Mouse (Mus musculus) neural tube, embryonic 11.5 days (tissue): ENCODE results near the gene Myo3b. TPM values are rescaled to one million over a fixed set of nuclear protein-coding genes. Genes with fewer than 3 reads are reported as not detected.
A peak's percentile ranks its signal among the peaks of the same experiment; 100 is the strongest.

Source experiments
- ATAC-seq: fragments of 200-750 bp; cut with Nextera tagmentation; 2 replicates; pipeline ENCODE4 v1.8.0; 2017; ENCODE audit warnings: moderate number of reproducible peaks, mild to moderate bottlenecking, moderate TSS enrichment, moderate library complexity; ENCODE audit not compliant: insufficient read depth, low FRiP score, low TSS enrichment
- DNase-seq: peaks from one replicate; pipeline ENCODE4 v3.0.0-alpha.2; 2015; ENCODE audit warnings: low spot score
- H3K27ac ChIP-seq: fragments of 300-500 bp; sonication (generic); 2 replicates; pipeline ENCODE4 v1.5.1; 2014; ENCODE audit warnings: low read depth, mild to moderate bottlenecking, low read length
- H3K27me3 ChIP-seq: fragments of 300-500 bp; sonication (generic); 2 replicates; pipeline ENCODE4 v1.6.1; 2014; ENCODE audit warnings: mild to moderate bottlenecking, low read length, mixed read lengths; ENCODE audit not compliant: control insufficient read depth, insufficient read depth
- H3K36me3 ChIP-seq: fragments of 300-500 bp; sonication (generic); 2 replicates; pipeline ENCODE4 v1.6.1; 2014; ENCODE audit warnings: mild to moderate bottlenecking, low read length, moderate library complexity, mixed read lengths; ENCODE audit not compliant: control insufficient read depth, insufficient read depth
- H3K4me1 ChIP-seq: fragments of 300-500 bp; sonication (generic); 2 replicates; pipeline ENCODE4 v1.6.1; 2014; ENCODE audit warnings: low read length, mixed read lengths; ENCODE audit not compliant: control insufficient read depth, insufficient read depth
- H3K4me2 ChIP-seq: fragments of 300-500 bp; sonication (generic); 2 replicates; pipeline ENCODE4 v1.6.1; 2014; ENCODE audit warnings: low read depth, mild to moderate bottlenecking, moderate library complexity
- H3K4me3 ChIP-seq: fragments of 300-500 bp; sonication (generic); 2 replicates; pipeline ENCODE4 v1.5.1; 2014; ENCODE audit warnings: low read depth, low read length
- H3K9ac ChIP-seq: fragments of 300-500 bp; sonication (generic); 2 replicates; pipeline ENCODE4 v1.6.1; 2014; ENCODE audit warnings: mild to moderate bottlenecking, low read length
- H3K9me3 ChIP-seq: fragments of 300-500 bp; sonication (generic); 2 replicates; pipeline ENCODE4 v1.6.1; 2016; ENCODE audit warnings: low read length; ENCODE audit not compliant: control insufficient read depth
- WGBS: fragments of 180-500 bp; shearing (Covaris S2); extraction: QIAGEN DNeasy Blood & Tissue Kit; methylation state at CpG from one replicate; pipeline ENCODE4 v1.1.7; 2014; 5-methylcytosine and 5-hydroxymethylcytosine counted together
- polyA plus RNA-seq: library from polyadenylated mRNA; unstranded; fragments of >200 nt; fragmentation: Nextera tagmentation; extraction: Ambion mirVana; gene quantifications from 2 replicates; pipeline ENCODE4 v1.2.1, GENCODE M21; 2014

Gene Myo3b
- polyA plus RNA-seq, 1 experiment from 2014 or later: 0.04 TPM

DNA sequence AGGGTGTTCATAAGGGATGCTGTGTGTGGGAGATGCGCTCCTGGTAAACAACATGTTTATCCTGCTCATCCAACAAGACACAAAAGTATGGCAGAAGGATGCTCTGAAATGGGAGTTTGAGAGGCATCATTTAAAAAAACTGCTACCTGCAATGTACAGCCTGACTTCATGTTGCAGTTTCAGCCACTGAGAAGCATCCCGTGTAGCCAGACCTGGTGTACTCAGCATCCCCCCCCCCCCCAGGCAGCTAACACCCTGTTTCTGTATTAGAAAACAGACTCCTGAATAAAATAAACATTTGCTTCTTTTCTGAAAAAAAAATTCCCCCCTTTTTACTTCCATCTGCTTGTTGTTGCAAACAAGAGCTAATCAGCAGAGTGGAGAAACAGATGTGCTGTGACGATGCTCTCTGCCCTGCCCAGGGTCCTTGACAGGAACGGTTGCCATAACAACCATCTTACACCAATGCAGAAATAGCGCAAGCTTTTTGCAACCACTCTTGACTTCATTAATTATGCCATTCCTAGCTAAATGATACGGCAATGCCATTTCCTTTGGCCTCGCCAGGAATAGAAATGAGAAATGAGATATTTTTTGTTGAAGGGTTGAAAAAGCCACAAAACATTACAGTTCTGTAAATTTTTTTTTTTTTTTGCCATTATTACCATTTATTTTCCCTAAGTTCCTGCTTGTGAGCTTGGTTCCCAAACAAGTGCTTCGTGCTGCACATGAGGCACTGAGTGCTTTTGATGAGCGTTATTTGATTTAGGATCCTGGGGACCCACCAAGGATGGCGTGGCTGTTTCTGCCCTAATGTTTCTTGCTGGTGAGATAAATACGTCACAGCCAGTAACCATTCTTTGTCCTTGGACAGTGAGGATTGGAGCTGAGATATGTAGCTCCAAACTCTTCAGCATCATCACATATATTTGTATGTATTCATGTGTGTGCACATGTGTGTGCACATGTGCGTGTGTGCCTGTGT is 75.2 kb downstream of the Myo3b start:
- no peak for ATAC-seq
- Histone ChIP-seq H3K4me1 (no peaks in the 10 kb centered on the region), H3K36me3 (no peaks in the 10 kb centered on the region), H3K4me3 (no peak overlapping the region), H3K27me3 (no peaks in the 10 kb centered on the region), H3K27ac (no peak overlapping the region), H3K9me3 (no peaks in the 10 kb centered on the region), H3K4me2 (no peak overlapping the region), H3K9ac (no peak overlapping the region)
- no peak for DNase-seq
- WGBS: 55% methylated on average over 12 of the region's 12 CpGs

DNA sequence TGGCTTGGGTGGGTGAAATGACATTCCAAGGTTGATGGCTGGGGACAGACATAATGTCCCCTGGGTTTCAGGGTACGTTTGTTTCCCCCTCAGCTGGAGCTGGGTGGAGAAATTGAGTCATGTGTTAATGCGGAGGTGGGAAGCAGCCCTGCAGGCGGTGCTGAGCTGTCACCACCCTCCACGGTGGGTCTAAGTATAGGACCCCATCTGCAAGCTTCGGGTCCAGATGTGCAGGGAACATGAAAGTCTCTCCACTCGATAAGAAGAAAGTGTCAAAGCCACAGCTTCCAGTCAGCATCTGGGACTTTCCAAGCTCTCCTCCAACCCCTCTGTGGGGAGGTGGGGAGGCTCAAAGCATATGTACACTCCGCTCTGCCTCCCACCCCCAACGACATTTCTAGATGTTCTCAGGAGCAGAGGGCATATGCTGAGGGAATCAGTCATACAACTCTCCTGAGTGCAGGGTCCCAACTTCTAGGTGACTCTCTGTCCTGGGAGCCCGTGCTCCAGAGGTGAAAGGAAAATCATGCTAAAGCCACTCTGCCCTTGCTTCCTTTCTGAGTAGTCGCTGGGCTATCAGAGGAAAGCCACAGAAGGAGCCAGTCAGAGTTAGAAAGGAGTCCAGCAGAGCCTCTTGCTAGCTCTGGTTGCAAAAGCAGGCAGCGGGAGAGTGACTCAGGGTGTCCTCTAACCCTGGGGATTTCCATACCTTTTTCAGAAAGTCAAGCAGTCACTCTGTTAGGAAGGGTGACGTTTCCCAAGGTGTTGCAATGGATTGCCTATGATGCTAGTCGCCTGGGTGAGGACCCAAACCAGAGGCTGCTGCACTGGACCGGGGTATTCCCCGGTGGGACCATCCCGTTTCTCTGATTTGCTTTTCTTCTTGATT is 79.7 kb downstream of the Myo3b start:
- H3K27ac ChIP-seq: no peak overlapping the region
- 56% methylated on average over 16 of the region's 16 CpGs for WGBS

DNA sequence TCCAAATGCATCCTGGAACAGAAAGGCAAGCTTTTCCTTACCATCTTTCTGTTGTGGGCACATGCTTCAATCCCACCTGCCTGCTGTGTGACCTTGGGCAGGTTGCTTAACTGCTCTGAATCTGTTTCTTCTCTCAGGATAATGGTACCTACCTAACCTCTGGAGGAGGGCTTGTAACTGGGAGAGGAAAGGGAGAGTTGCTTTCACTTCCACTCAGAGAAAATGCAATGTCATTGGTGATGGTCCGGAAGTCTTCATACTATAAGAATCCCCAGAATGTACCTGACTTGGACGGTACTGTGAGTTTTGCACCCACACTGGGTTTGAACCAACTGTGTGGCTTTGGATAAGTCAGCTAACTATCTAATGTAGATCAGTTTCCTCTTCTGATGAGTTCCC is 80.3 kb downstream of the Myo3b start:
- Histone ChIP-seq H3K4me1 (no peaks in the 10 kb centered on the region), H3K4me3 (no peak overlapping the region), H3K27me3 (no peaks in the 10 kb centered on the region), H3K9ac (no peak overlapping the region), H3K4me2 (no peak overlapping the region), H3K36me3 (no peaks in the 10 kb centered on the region), H3K27ac (no peak overlapping the region), H3K9me3 (no peaks in the 10 kb centered on the region)
- 91% methylated on average over 2 of the region's 2 CpGs for WGBS
- DNase-seq: no peak
- ATAC-seq: no peak

More for the DNA sequence above, 79.7 kb downstream of the Myo3b start:
- H3K9ac ChIP-seq: no peak overlapping the region
- H3K4me1 ChIP-seq: no peaks in the 10 kb centered on the region
- ATAC-seq (no peak), DNase-seq (no peak)
- H3K27me3 ChIP-seq: no peaks in the 10 kb centered on the region
- no peaks in the 10 kb centered on the region for H3K9me3 ChIP-seq
- H3K4me2 ChIP-seq: no peak overlapping the region
- no peaks in the 10 kb centered on the region for H3K36me3 ChIP-seq
- H3K4me3 ChIP-seq: no peak overlapping the region

DNA sequence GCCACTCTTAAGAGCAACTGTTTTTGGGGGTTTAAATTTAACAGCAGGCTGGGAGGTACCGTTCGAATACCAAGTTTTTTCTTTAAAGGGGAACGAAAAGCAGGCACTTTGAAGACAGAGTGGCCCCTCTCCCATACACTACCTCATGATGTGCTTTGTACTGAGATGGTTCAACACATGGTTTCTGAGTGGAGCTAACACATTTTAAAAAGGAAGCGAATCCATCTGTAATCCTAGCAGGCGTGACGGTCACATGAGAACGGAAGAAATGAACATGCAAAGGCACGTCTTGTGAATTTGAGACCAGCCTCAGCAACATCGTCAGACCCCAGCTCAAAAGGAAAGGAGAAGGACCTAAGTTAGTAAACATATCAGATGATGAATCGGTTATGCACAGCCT is 87.4 kb downstream of the Myo3b start:
- no peak overlapping the region for H3K4me3 ChIP-seq
- H3K27me3 ChIP-seq: peaks cover 2% of the 10 kb centered on the region; the same call in 1 of the 2 replicates
- 76% methylated on average over 10 of the region's 10 CpGs for WGBS
- no peaks in the 10 kb centered on the region for H3K9me3 ChIP-seq
- no peaks in the 10 kb centered on the region for H3K36me3 ChIP-seq
- H3K4me1 ChIP-seq: 0 out of 2 replicates have a peak, but pooled peaks cover 5% of the 10 kb centered on the region
- H3K27ac ChIP-seq: no peak overlapping the region
- H3K9ac ChIP-seq: no peak overlapping the region
- ATAC-seq (no peak), DNase-seq (no peak)
- no peak overlapping the region for H3K4me2 ChIP-seq

DNA sequence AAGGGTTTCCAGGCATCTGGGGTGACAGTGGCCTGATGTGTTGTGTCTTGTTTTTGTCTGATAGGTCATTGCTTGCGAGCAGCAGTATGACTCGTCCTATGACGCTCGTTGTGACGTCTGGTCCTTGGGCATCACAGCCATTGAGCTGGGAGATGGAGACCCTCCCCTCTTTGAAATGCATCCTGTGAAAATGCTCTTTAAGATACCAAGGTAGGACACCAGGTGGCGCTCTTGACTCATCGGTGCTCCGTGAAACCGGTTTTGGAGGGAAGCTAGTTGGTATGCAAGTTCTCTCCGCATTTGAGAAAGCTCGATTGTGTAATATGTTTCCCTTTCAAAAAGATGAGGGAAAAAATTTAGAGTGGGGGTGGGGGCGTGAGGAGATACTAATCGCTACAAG is 87.9 kb downstream of the Myo3b start:
- Histone ChIP-seq H3K9me3 (no peaks in the 10 kb centered on the region), H3K4me3 (no peak overlapping the region), H3K4me2 (peak overlapping the region; percentile 30), H3K27me3 (peaks cover 2% of the 10 kb centered on the region; the same call in 1 of the 2 replicates), H3K36me3 (no peaks in the 10 kb centered on the region), H3K9ac (no peak overlapping the region), H3K27ac (no peak overlapping the region), H3K4me1 (0 out of 2 replicates have a peak, but pooled peaks cover 5% of the 10 kb centered on the region)
- ATAC-seq (peak; percentile 83), DNase-seq (peak; percentile 87)
- under 1% methylated on average over 13 of the region's 13 CpGs for WGBS

DNA sequence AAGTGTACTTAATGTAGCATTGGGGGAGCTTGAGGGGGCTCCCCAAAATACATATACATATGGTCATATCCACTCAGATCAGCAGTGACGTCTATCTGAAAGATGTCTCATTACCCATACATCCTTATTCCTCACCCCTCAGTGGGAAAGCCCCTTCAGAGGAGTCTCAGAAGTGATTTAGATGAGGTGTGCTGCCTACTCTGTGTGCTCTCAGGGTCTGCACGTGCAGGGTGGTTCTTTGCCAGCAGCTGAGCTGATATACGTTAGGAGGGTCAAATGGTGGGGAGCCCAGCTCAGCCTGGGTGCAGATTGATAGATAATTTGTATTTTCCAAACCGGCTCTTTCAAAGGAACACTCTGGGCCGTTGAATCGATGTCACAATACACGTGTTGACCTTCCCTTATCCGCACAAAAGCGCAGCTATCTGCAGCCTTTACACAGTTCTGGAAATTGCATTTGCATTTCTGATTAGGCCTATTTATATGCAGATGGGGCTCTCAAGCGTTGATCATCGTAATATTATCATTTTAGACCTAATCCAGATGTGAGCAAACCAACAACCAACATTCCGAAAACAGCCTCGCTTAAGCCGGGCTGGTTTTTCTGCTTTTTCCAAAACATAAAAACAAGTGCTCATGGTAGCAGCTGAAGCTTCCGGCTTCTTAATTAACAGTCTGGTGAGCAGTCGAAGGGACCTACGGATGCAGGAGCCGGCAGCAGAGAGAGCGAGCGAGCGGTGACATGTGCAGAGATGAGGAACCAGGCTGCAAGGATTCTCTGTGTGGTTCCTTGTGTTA is 88.6 kb downstream of the Myo3b start:
- peak overlapping the region; percentile 30 for H3K4me2 ChIP-seq
- no peak overlapping the region; the same call in 1 of the 2 replicates for H3K9ac ChIP-seq
- no peaks in the 10 kb centered on the region for H3K9me3 ChIP-seq
- no peaks in the 10 kb centered on the region for H3K36me3 ChIP-seq
- 0 out of 2 replicates have a peak, but pooled peaks cover 5% of the 10 kb centered on the region for H3K4me1 ChIP-seq
- H3K27ac ChIP-seq: no peak overlapping the region
- H3K27me3 ChIP-seq: peaks cover 2% of the 10 kb centered on the region; the same call in 1 of the 2 replicates
- ATAC-seq (peak; percentile 63), DNase-seq (peak; percentile 39)
- 14% methylated on average over 21 of the region's 21 CpGs for WGBS
- H3K4me3 ChIP-seq: no peak overlapping the region

DNA sequence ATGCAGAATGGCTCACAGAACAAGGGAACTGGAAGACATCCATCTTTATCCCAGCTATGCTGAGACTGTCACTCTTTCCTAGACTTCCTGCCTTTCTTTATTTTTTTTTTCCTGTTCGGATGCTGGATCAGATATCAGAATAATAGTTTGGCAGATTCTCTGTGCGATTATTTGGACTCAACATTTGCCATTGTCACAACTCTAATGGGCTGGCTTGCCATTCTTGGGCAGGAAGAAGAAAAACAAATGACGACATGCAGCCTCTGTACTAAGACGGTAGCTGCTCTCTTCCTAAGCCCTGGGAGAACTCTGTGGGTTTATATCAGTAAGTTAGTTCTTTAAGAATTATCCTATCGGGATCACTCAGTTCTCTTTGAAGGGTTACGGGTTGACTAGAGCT is 89.7 kb downstream of the Myo3b start:
- no peak for DNase-seq
- H3K4me3 ChIP-seq: no peak overlapping the region
- no peak overlapping the region for H3K27ac ChIP-seq
- H3K36me3 ChIP-seq: no peaks in the 10 kb centered on the region
- no peaks in the 10 kb centered on the region for H3K9me3 ChIP-seq
- no peak overlapping the region for H3K4me2 ChIP-seq
- 77% methylated on average over 6 of the region's 6 CpGs for WGBS
- ATAC-seq: no peak
- H3K4me1 ChIP-seq: 0 out of 2 replicates have a peak, but pooled peaks cover 5% of the 10 kb centered on the region
- peaks cover 2% of the 10 kb centered on the region; the same call in 1 of the 2 replicates for H3K27me3 ChIP-seq
- H3K9ac ChIP-seq: no peak overlapping the region

DNA sequence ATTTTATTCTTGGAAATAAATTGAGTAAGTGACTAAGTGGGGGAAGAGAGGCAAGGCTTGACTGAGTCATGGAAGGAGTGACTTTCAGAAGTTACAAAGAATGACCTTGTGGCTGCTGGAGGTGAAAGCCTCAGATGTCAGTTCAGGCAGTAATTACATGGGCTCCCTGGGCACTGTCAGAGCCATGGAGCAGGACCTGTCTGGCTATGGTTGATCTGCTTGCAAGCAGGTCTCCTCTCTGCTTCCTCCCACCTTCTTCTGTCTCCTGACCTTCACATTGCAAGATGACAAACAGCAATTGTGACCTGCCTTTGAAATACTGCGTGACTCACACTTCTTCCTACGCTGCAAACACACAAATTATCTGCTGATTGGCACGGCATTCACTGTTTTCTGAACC is 90.6 kb downstream of the Myo3b start:
- 0 out of 2 replicates have a peak, but pooled peaks cover 5% of the 10 kb centered on the region for H3K4me1 ChIP-seq
- no peak overlapping the region for H3K27ac ChIP-seq
- no peaks in the 10 kb centered on the region for H3K9me3 ChIP-seq
- H3K4me3 ChIP-seq: no peak overlapping the region
- ATAC-seq (no peak), DNase-seq (no peak)
- H3K36me3 ChIP-seq: no peaks in the 10 kb centered on the region
- WGBS: 73% methylated on average over 3 of the region's 3 CpGs
- peaks cover 2% of the 10 kb centered on the region; the same call in 1 of the 2 replicates for H3K27me3 ChIP-seq
- H3K9ac ChIP-seq: no peak overlapping the region
- no peak overlapping the region for H3K4me2 ChIP-seq
